Mouse (Mus musculus): ENCODE results near the gene Gm28539. TPM values are rescaled to one million over a fixed set of nuclear protein-coding genes. Genes with fewer than 3 reads are reported as not detected.
"Not testable (repeated sequence)": the region's sequence is repeated elsewhere in the genome, so short reads cannot be mapped to it uniquely, and the experiment has no call there.

Gene Gm28539
- polyA plus RNA-seq, 1 experiment from 2014 or later = not detected

GRCm38 (mm10) chr16:18969420-18970128 lies 133.2 kb downstream of the Gm28539 start:
- WGBS (ENCODE audit: insufficient replicate concordance) = 81% methylated on average over 9 of the region's 9 CpGs
- ATAC-seq (ENCODE audit: insufficient read depth) = no peak
- H3K36me3 ChIP-seq (replicated peaks) = peaks cover 51% of the 10 kb centered on the region
- H3K9me3 ChIP-seq (replicated peaks) = no peaks in the 10 kb centered on the region
- H3K4me1 ChIP-seq (replicated peaks) = no peaks in the 10 kb centered on the region
- H3K4me2 ChIP-seq = no peak overlapping the region
- no peak overlapping the region for H3K4me3 ChIP-seq (replicated peaks)
- no peak overlapping the region for H3K9ac ChIP-seq
- no peak overlapping the region for H3K27ac ChIP-seq (replicated peaks)
- no peaks in the 10 kb centered on the region for H3K27me3 ChIP-seq

- no peak for ATAC-seq (ENCODE audit: insufficient read depth)
- WGBS (ENCODE audit: insufficient replicate concordance) = 66% methylated on average over 3 of the region's 3 CpGs
Measured at GRCm38 (mm10) chr16:18970837-18971236, 134.5 kb downstream of the Gm28539 start.

GRCm38 (mm10) chr16:18975665-18976064 lies 139.3 kb downstream of the Gm28539 start:
- not testable (repeated sequence) for ATAC-seq (ENCODE audit: insufficient read depth); H3K4me3 ChIP-seq (replicated peaks); H3K4me2 ChIP-seq; H3K27ac ChIP-seq (replicated peaks); H3K9ac ChIP-seq; H3K27me3 ChIP-seq; H3K9me3 ChIP-seq (replicated peaks); H3K4me1 ChIP-seq (replicated peaks)
- 78% methylated on average over 23 of the region's 23 CpGs for WGBS (ENCODE audit: insufficient replicate concordance)
- peaks cover 11% of the 10 kb centered on the region for H3K36me3 ChIP-seq (replicated peaks)

More at GRCm38 (mm10) chr16:18970837-18971236, 134.5 kb downstream of the Gm28539 start:
- no peak overlapping the region for H3K9ac ChIP-seq
- H3K9me3 ChIP-seq (replicated peaks) = no peaks in the 10 kb centered on the region
- no peak overlapping the region for H3K27ac ChIP-seq (replicated peaks)
- H3K36me3 ChIP-seq (replicated peaks) = peaks cover 42% of the 10 kb centered on the region
- no peak overlapping the region for H3K4me3 ChIP-seq (replicated peaks)
- no peak overlapping the region for H3K4me2 ChIP-seq
- no peaks in the 10 kb centered on the region for H3K27me3 ChIP-seq
- H3K4me1 ChIP-seq (replicated peaks) = no peaks in the 10 kb centered on the region

- ATAC-seq (ENCODE audit: insufficient read depth) = no peak
- WGBS (ENCODE audit: insufficient replicate concordance) = 68% methylated on average over 23 of the region's 23 CpGs
- H3K4me2 ChIP-seq = no peak overlapping the region
- H3K9ac ChIP-seq = no peak overlapping the region
- no peaks in the 10 kb centered on the region for H3K9me3 ChIP-seq (replicated peaks)
- H3K36me3 ChIP-seq (replicated peaks) = peaks cover 5% of the 10 kb centered on the region
- H3K4me3 ChIP-seq (replicated peaks) = no peak overlapping the region
- H3K4me1 ChIP-seq (replicated peaks) = no peaks in the 10 kb centered on the region
- no peak overlapping the region for H3K27ac ChIP-seq (replicated peaks)
- no peaks in the 10 kb centered on the region for H3K27me3 ChIP-seq
Measured at GRCm38 (mm10) chr16:18976315-18976714, 139.9 kb downstream of the Gm28539 start.

DNA sequence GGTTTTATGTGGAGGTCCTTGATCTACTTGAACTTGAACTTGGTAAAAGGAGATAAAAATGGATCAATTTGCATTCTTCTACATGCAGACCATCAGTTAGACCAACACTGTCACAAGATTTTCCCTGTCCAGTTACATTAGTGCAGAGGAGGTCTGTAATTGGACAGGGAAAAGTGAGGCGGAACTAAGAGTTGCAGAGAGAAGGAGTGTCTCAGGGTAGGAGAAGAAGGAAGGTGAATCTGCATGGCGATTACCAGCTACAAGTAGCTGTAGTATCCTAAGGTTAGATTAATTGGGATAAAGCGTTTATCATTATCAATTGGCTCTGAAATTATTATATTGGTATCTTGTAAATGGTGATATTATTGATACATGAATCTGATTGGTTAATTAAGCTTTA lies 150.0 kb downstream of the Gm28539 start:
- H3K9me3 ChIP-seq (replicated peaks) = no peaks in the 10 kb centered on the region
- no peak overlapping the region for H3K4me3 ChIP-seq (replicated peaks)
- H3K36me3 ChIP-seq (replicated peaks) = no peaks in the 10 kb centered on the region
- H3K9ac ChIP-seq = no peak overlapping the region
- whole genome bisulfite sequencing (ENCODE audit: insufficient replicate concordance) = 69% methylated on average over 3 of the region's 3 CpGs
- no peak overlapping the region for H3K27ac ChIP-seq (replicated peaks)
- H3K4me1 ChIP-seq (replicated peaks) = no peaks in the 10 kb centered on the region
- H3K4me2 ChIP-seq = no peak overlapping the region
- H3K27me3 ChIP-seq = no peaks in the 10 kb centered on the region
- no peak for ATAC-seq (ENCODE audit: insufficient read depth)

GRCm38 (mm10) chr16:18986860-18987259 lies 150.5 kb downstream of the Gm28539 start:
- 62% methylated on average over 5 of the region's 5 CpGs for WGBS (ENCODE audit: insufficient replicate concordance)
- no peak overlapping the region for H3K4me2 ChIP-seq
- no peak overlapping the region for H3K4me3 ChIP-seq (replicated peaks)
- no peaks in the 10 kb centered on the region for H3K36me3 ChIP-seq (replicated peaks)
- H3K4me1 ChIP-seq (replicated peaks) = no peaks in the 10 kb centered on the region
- no peaks in the 10 kb centered on the region for H3K27me3 ChIP-seq
- no peak overlapping the region for H3K27ac ChIP-seq (replicated peaks)
- ATAC-seq (ENCODE audit: insufficient read depth) = no peak
- no peak overlapping the region for H3K9ac ChIP-seq
- no peaks in the 10 kb centered on the region for H3K9me3 ChIP-seq (replicated peaks)

DNA sequence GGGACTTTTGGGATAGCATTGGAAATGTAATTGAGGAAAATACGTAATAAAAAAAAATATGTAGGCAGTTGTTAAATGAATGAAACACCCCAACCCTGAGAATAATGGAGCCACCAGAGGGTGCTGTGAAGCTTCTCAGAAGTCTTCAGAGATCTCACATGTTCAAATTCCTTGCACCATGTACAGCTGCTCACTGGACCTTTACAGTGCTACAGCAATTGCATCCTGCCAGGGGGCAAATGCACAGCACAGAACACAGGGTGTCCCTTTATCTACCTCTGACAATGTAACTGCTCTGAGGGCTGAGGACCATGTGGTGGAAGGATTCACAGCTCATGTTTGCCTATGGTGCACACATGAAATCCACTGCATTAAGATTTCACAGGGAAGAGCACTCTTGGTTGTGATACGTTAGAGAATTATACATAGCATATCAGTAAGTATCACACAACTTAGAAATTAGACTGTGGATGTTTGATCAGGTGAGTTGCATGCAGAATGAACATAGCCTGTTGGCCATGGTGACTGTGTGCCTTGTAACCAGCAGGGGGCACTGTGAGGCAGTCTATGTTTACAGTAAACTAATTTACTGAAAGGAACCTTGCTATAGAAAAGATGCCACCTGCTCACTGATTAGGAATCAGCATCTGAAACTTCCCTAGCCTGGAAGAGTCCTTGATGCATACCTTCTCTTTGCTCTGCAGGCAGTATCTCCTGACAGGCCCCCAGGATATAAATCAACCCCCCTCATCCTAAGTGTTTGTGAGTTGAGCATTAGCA lies 166.4 kb downstream of the Gm28539 start:
- H3K9me3 ChIP-seq (replicated peaks); H3K4me3 ChIP-seq (replicated peaks); H3K27ac ChIP-seq (replicated peaks); H3K4me2 ChIP-seq; ATAC-seq (ENCODE audit: insufficient read depth); H3K36me3 ChIP-seq (replicated peaks); H3K4me1 ChIP-seq (replicated peaks); H3K27me3 ChIP-seq; H3K9ac ChIP-seq: not testable (repeated sequence)
- WGBS (ENCODE audit: insufficient replicate concordance) = 29% methylated on average over 2 of the region's 2 CpGs

- H3K4me2 ChIP-seq = no peak overlapping the region
- no peaks in the 10 kb centered on the region for H3K27me3 ChIP-seq
- no peak overlapping the region for H3K27ac ChIP-seq (replicated peaks)
- no peaks in the 10 kb centered on the region for H3K4me1 ChIP-seq (replicated peaks)
- no peak for ATAC-seq (ENCODE audit: insufficient read depth)
- no peak overlapping the region for H3K4me3 ChIP-seq (replicated peaks)
- H3K9me3 ChIP-seq (replicated peaks) = no peaks in the 10 kb centered on the region
- WGBS (ENCODE audit: insufficient replicate concordance) = 64% methylated on average over 1 of the region's 1 CpGs
- H3K36me3 ChIP-seq (replicated peaks) = no peaks in the 10 kb centered on the region
- H3K9ac ChIP-seq = no peak overlapping the region
Measured at GRCm38 (mm10) chr16:19003757-19004156, 167.4 kb downstream of the Gm28539 start.

DNA sequence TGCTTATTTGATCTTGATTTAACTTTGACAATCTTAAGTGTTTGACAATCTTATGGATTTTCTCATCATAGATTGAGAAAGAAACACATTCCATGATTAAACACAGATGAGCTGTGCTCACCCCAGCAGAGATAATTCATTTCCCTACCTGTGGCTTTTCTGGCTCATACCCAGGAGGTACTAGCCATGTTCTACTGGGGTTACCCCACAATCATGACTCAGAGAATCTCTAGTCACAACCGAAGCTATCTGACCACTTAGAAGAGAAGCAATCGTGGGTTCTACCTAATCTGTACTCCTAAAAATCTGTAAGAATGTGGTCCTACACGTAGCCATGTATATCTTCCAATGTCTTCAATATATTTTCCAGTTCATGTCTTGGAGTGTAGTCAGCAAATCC lies 168.9 kb downstream of the Gm28539 start:
- Histone ChIP-seq H3K9ac (no peak overlapping the region), H3K4me1 (replicated peaks) (no peaks in the 10 kb centered on the region), H3K36me3 (replicated peaks) (no peaks in the 10 kb centered on the region), H3K9me3 (replicated peaks) (no peaks in the 10 kb centered on the region), H3K4me2 (no peak overlapping the region), H3K4me3 (replicated peaks) (no peak overlapping the region), H3K27ac (replicated peaks) (no peak overlapping the region), H3K27me3 (no peaks in the 10 kb centered on the region)
- no peak for ATAC-seq (ENCODE audit: insufficient read depth)
- WGBS (ENCODE audit: insufficient replicate concordance) = 44% methylated on average over 3 of the region's 3 CpGs

All from liver, embryonic 15.5 days (tissue).